Mouse (Mus musculus) kidney, adult 2 months (tissue): ENCODE measurements around the gene Agtpbp1.

Source experiments
- CTCF ChIP-seq: fragments of 200-500 bp; conservative IDR thresholded peaks from 2 replicates; pipeline ENCODE4 v1.5.1; 2011; ENCODE audit warnings: low read depth, mild to moderate bottlenecking, control low read depth, low read length, moderate library complexity, mixed read lengths; ENCODE audit not compliant: insufficient read depth, insufficient read length
- POLR2A ChIP-seq: fragments of 200-500 bp; IDR thresholded peaks from one replicate; pipeline ENCODE4 v1.6.1; 2011; ENCODE audit warnings: low read depth, low read length, control low read depth

DNA sequence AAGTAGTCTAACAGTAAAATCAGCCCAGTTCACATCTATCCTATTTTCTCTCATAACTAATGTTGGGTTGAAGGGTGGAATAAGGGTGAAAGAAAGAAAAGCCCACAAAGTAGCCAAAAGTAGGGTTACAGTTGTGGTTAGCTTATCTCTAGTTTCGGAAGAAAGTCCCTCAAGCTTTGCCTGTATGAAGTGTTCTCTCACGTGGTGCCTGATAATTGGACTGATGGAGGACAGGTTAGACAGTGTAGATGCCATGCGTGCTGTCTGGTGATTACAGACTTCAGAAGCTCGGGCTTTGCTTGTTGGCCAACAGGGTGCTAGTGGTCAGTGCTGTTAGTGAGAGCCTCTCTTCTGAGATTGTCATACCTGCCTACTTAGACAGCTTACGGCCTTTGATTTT is 18.1 kb upstream of the Agtpbp1 start:
- TF ChIP-seq CTCF, result no peak
- TF ChIP-seq POLR2A, result no peak
